Comparison of ENCODE assay signal across 12 mouse cellular contexts in the genomic region with DNA sequence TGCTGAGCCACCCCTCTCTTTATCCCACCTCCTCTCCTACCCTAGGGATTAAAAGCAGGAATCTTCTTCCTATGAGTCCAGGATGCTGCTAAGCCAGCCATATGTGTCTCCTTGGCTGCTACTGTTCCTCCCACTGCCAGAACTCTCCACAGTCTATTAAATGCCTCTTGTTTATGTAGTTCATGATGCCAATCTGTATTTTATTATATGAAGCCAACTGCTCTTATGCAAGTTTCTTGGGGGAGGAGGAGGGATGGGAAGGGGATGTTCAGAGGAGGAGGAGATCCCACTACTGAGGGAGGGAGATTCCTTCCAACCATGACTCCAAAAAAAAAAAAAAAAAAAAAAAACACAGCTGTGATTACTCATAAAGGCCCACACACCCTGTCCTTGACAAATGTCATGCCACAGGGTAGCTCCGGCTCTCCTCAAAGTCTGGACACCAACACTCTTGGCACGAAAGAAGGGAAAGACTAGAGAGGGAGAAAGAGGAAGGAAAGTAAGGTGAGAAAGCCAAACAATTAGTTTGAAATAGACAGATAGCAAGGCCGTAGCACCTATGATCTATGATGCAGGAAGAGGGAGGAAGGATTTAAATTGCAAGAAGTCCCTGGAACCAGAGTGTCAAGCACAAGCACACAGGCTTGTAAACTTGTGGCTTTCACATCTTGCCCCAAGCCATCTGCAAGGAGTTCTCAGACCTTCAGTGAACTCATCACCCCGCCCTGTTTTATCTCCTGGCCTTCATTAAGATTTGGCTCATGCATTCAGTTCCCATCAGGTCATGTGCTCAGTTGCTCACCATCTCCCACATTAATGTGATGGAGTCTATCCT.
DNase-seq lines count a peak whose midpoint lies in the region; ATAC-seq lines count a peak whose summit lies in the region.
"Had no signal": no experiment of that assay in that cellular context is flagged by ENCODE, and none has a peak within 500 bp of the region (broad histone marks: within the 10 kb centered on the region; RNA-seq: fewer than 3 reads in every experiment).

No protein-coding gene starts in this region.

- 0 out of 2 replicates have a peak overlapping the region, but pooled peaks have one; percentile 14 for H3K27ac ChIP-seq in kidney, embryonic 16.5 days (ENCODE audit: low read length)
- H3K27ac ChIP-seq: midbrain, embryonic 12.5 days had no signal

- H3K4me1 ChIP-seq in kidney, embryonic 16.5 days (ENCODE audit: insufficient read depth, low read length) = 0 out of 2 replicates have a peak, but pooled peaks cover 3% of the 10 kb centered on the region
- H3K4me1 ChIP-seq: midbrain, embryonic 12.5 days had no signal

- peak; percentile 62; the same call in 1 of the 2 replicates for ATAC-seq in frontal cortex, adult (ENCODE audit: low TSS enrichment)
- ATAC-seq in kidney, embryonic 16.5 days (ENCODE audit: low FRiP score, low TSS enrichment) = peak; percentile 61; the same call in 1 of the 2 replicates
- ATAC-seq: inflammation-experienced regulatory T-cells, adult 6 months; Patski had no signal

- H3K4me3 ChIP-seq in kidney, embryonic 16.5 days (ENCODE audit: low read length) = no peak overlapping the region
- H3K4me3 ChIP-seq: midbrain, embryonic 12.5 days had no signal

- 50% methylated on average over 4 of the region's 4 CpGs for WGBS in kidney, embryonic 16.5 days

- H3K36me3 ChIP-seq in kidney, embryonic 16.5 days (ENCODE audit: insufficient read depth, low read length) = no peaks in the 10 kb centered on the region
- H3K36me3 ChIP-seq: midbrain, embryonic 12.5 days had no signal

- peaks cover 17% of the 10 kb centered on the region; the same call in 1 of the 2 replicates for H3K27me3 ChIP-seq in kidney, embryonic 16.5 days (ENCODE audit: insufficient read depth, low read length)

- H3K9ac ChIP-seq in kidney, embryonic 16.5 days (replicated peaks; ENCODE audit: low read length) = no peak overlapping the region
- H3K9ac ChIP-seq: midbrain, embryonic 12.5 days had no signal

- no peaks in the 10 kb centered on the region for H3K9me3 ChIP-seq in kidney, embryonic 16.5 days (ENCODE audit: low read length)
- H3K9me3 ChIP-seq: midbrain, embryonic 12.5 days had no signal

- DNase-seq in frontal cortex, postnatal 10 days (ENCODE audit: low spot score in 2 of 2) = no peak
- no peak for DNase-seq in kidney, adult 8-10 months
- peak; percentile 4 for DNase-seq in testis, postnatal 14 days (ENCODE audit: low spot score)
- no peak for DNase-seq in testis, postnatal 10 days (ENCODE audit: low spot score)
- DNase-seq in right cerebral cortex, adult 2 months (ENCODE audit: low spot score in 2 of 2) = no peak
- DNase-seq: liver; thymus, adult 18-20 months had no signal

- no peak overlapping the region for H3K4me2 ChIP-seq in kidney, embryonic 16.5 days (replicated peaks; ENCODE audit: low read depth, low read length)
- H3K4me2 ChIP-seq: midbrain, embryonic 12.5 days had no signal
